31 mouse cellular contexts compared by ENCODE assay signal in genomic region chr2:44817787-44818186, GRCm38 (mm10).
DNase-seq lines count a peak whose midpoint lies in the region; ATAC-seq and TF ChIP-seq lines count a peak whose summit lies in the region.
"Had no signal": no experiment of that assay in that cellular context is flagged by ENCODE, and none has a peak within 500 bp of the region (broad histone marks: within the 10 kb centered on the region; RNA-seq: fewer than 3 reads in every experiment).

No protein-coding gene starts in this region.

- H3K27ac ChIP-seq in CH12.LX (ENCODE audit: insufficient read depth, low read depth) = no peak overlapping the region
- H3K27ac ChIP-seq: embryonic facial prominence, embryonic 10.5 days; embryonic facial prominence, embryonic 13.5 days; forebrain, embryonic 12.5 days; forebrain, embryonic 15.5 days; heart, embryonic 15.5 days; hindbrain, embryonic 10.5 days; hindbrain, embryonic 13.5 days had no signal

- in situ Hi-C loops in CH12.LX (cut with MboI; ENCODE audit: low pct_ligation_motif_present, low pct_unique_long_range_greater_than_20kb, low sequenced_read_pairs) = no loop called here

- DNase-seq in lung, postnatal 36 days = peak; percentile 1
- DNase-seq in lung, adult 2 months = no peak
- peak; percentile 63 for DNase-seq in CH12.LX (ENCODE audit: extremely low read depth)
- peak; percentile 25 for DNase-seq in splenic B cell, adult 2 months (ENCODE audit: low read depth, low spot score)
- no peak for DNase-seq in adrenal gland, postnatal 4 days (ENCODE audit: low spot score in 2 of 2)
- DNase-seq in yolk sac, embryonic 10.5 days (ENCODE audit: low spot score) = no peak
- DNase-seq: adrenal gland, postnatal 10 days; adrenal gland, postnatal 36 days; cerebellum, adult 11 months; cerebellum, adult 2 months; cerebellum, adult 9-11 months; cerebellum, postnatal 25 days; embryo, embryonic 11 days; gastrocnemius, postnatal 10 days; gastrocnemius, postnatal 36 days; heart, adult 18-20 months; heart, postnatal 10 days; heart, postnatal 36 days had no signal

- TF ChIP-seq CTCF in lung, adult 2 months (IDR thresholded peaks at IDR 0.05; ENCODE audit: insufficient read depth, low read length) = no peak
- no peak for TF ChIP-seq CTCF in CH12.LX (conservative IDR thresholded peaks at IDR 0.05 in 1 of 2, IDR thresholded peaks at IDR 0.05 in 1 of 2; ENCODE audit: low read depth in 2 of 2, low read length in 2 of 2)

- peaks cover 2% of the 10 kb centered on the region; the same call in 1 of the 2 replicates for H3K79me2 ChIP-seq in CH12.LX (replicated peaks; ENCODE audit: control insufficient read depth, extremely low read depth, insufficient read depth, poor library complexity, severe bottlenecking)

- H3K4me1 ChIP-seq in lung, adult 2 months (ENCODE audit: control insufficient read depth, insufficient read depth, low read length) = no peaks in the 10 kb centered on the region
- H3K4me1 ChIP-seq in CH12.LX (ENCODE audit: control insufficient read depth in 1 of 2, insufficient read depth in 2 of 2) = peaks cover 7 to 8% of the 10 kb centered on the region in 2 experiments
- H3K4me1 ChIP-seq: embryonic facial prominence, embryonic 10.5 days; embryonic facial prominence, embryonic 13.5 days; forebrain, embryonic 12.5 days; forebrain, embryonic 15.5 days; heart, embryonic 12.5 days; heart, embryonic 15.5 days; hindbrain, embryonic 10.5 days; hindbrain, embryonic 13.5 days had no signal

- TF ChIP-seq EP300 in CH12.LX (IDR thresholded peaks at IDR 0.05; ENCODE audit: low read length) = peak; percentile 56; the same call in 1 of the 2 replicates

- peak; percentile 74 for ATAC-seq in granulocyte monocyte progenitor cell, adult 5-6 weeks (replicated peaks; ENCODE audit: poor library complexity, severe bottlenecking)
- ATAC-seq: CD4-positive, CD25-positive, alpha-beta regulatory T cell, adult 4 months; forebrain, embryonic 15.5 days; hindbrain, embryonic 16.5 days; Patski had no signal

- no peak for TF ChIP-seq POLR2A in lung, adult 2 months (IDR thresholded peaks at IDR 0.05; ENCODE audit: borderline replicate concordance, extremely low read depth, low read depth, low read length)
- TF ChIP-seq POLR2A in CH12.LX (IDR thresholded peaks at IDR 0.05; ENCODE audit: low read depth, low read length) = no peak

- no peaks in the 10 kb centered on the region for H3K9me3 ChIP-seq in CH12.LX (replicated peaks; ENCODE audit: low read length)
- H3K9me3 ChIP-seq: embryonic facial prominence, embryonic 10.5 days; embryonic facial prominence, embryonic 13.5 days; forebrain, embryonic 12.5 days; forebrain, embryonic 15.5 days; heart, embryonic 12.5 days; heart, embryonic 15.5 days; hindbrain, embryonic 10.5 days; hindbrain, embryonic 13.5 days had no signal

- dilution Hi-C loops in CH12.LX (cut with MboI; ENCODE audit: extremely low pct_ligation_motif_present, extremely low pct_unique_long_range_greater_than_20kb, low sequenced_read_pairs) = no loop called here

- H3K36me3 ChIP-seq in CH12.LX (replicated peaks in 1 of 2; ENCODE audit: control insufficient read depth in 1 of 2, insufficient read depth in 1 of 2, low read length in 1 of 2) = peaks cover 0 to 2% of the 10 kb centered on the region in 2 experiments
- no peaks in the 10 kb centered on the region for H3K36me3 ChIP-seq in splenic B cell, adult 2 months (ENCODE audit: control insufficient read depth, insufficient read depth, low read length, poor library complexity, severe bottlenecking)
- H3K36me3 ChIP-seq: embryonic facial prominence, embryonic 10.5 days; embryonic facial prominence, embryonic 13.5 days; forebrain, embryonic 12.5 days; forebrain, embryonic 15.5 days; heart, embryonic 12.5 days; heart, embryonic 15.5 days; hindbrain, embryonic 10.5 days; hindbrain, embryonic 13.5 days had no signal

- no peak overlapping the region for H3K4me3 ChIP-seq in lung, adult 2 months (replicated peaks; ENCODE audit: extremely low read depth, low read depth, low read length)
- no peak overlapping the region for H3K4me3 ChIP-seq in CH12.LX (replicated peaks in 1 of 3; ENCODE audit: low read depth in 2 of 3, low read length in 2 of 3, poor library complexity in 1 of 3)
- H3K4me3 ChIP-seq: embryonic facial prominence, embryonic 10.5 days; embryonic facial prominence, embryonic 13.5 days; erythroblast, embryonic 14.5 days; forebrain, embryonic 12.5 days; forebrain, embryonic 15.5 days; heart, embryonic 12.5 days; heart, embryonic 15.5 days; hindbrain, embryonic 10.5 days; hindbrain, embryonic 13.5 days had no signal

- no peak overlapping the region for H3K9ac ChIP-seq in CH12.LX (ENCODE audit: insufficient read depth, low read depth)
- H3K9ac ChIP-seq: embryonic facial prominence, embryonic 13.5 days; forebrain, embryonic 12.5 days; forebrain, embryonic 15.5 days; heart, embryonic 12.5 days; heart, embryonic 15.5 days; hindbrain, embryonic 13.5 days had no signal

- H3K4me2 ChIP-seq in CH12.LX (ENCODE audit: insufficient read depth, low read depth, poor library complexity, severe bottlenecking) = no peak overlapping the region
- H3K4me2 ChIP-seq: embryonic facial prominence, embryonic 13.5 days; forebrain, embryonic 12.5 days; forebrain, embryonic 15.5 days; heart, embryonic 12.5 days; heart, embryonic 15.5 days; hindbrain, embryonic 13.5 days had no signal

- no peak for TF ChIP-seq RAD21 in CH12.LX (IDR thresholded peaks at IDR 0.05; ENCODE audit: low read depth, low read length)

- no peaks in the 10 kb centered on the region for H3K27me3 ChIP-seq in CH12.LX (replicated peaks)
- H3K27me3 ChIP-seq in splenic B cell, adult 2 months (ENCODE audit: control insufficient read depth, insufficient read depth, low read length, poor library complexity, severe bottlenecking) = no peaks in the 10 kb centered on the region
- H3K27me3 ChIP-seq: embryonic facial prominence, embryonic 13.5 days; forebrain, embryonic 12.5 days; forebrain, embryonic 15.5 days; heart, embryonic 12.5 days; heart, embryonic 15.5 days; hindbrain, embryonic 13.5 days; Patski had no signal

TF ChIP-seq in CH12.LX, 34 proteins besides CTCF, POLR2A, EP300 and RAD21:
- TF ChIP-seq ETS1 (conservative IDR thresholded peaks at IDR 0.05; ENCODE audit: low read depth, low read length) = no peak
- TF ChIP-seq ZMIZ1 (IDR thresholded peaks at IDR 0.05; ENCODE audit: low read depth, low read length) = no peak
- 0 out of 2 replicates have a peak, but pooled peaks have one; percentile 36 for TF ChIP-seq SIN3A (IDR thresholded peaks at IDR 0.05; ENCODE audit: low read length)
- no peak for TF ChIP-seq NRF1 (IDR thresholded peaks at IDR 0.05; ENCODE audit: low read depth, low read length)
- TF ChIP-seq POLR2AphosphoS2 (IDR thresholded peaks at IDR 0.05; ENCODE audit: low read depth, low read length) = no peak
- TF ChIP-seq MAX (IDR thresholded peaks at IDR 0.05; ENCODE audit: low read length) = 0 out of 2 replicates have a peak, but pooled peaks have one; percentile 31
- TF ChIP-seq RCOR1 (conservative IDR thresholded peaks at IDR 0.05; ENCODE audit: low read depth, low read length) = no peak
- peak; percentile 54; the same call in 1 of the 2 replicates for TF ChIP-seq IRF4 (IDR thresholded peaks at IDR 0.05; ENCODE audit: low read depth, low read length)
- 0 out of 2 replicates have a peak, but pooled peaks have one; percentile 19 for TF ChIP-seq TCF12 (IDR thresholded peaks at IDR 0.05; ENCODE audit: low read depth, low read length)
- 0 out of 2 replicates have a peak, but pooled peaks have one; percentile 25 for TF ChIP-seq ELF1 (IDR thresholded peaks at IDR 0.05; ENCODE audit: low read depth, low read length)
- TF ChIP-seq CHD2 (IDR thresholded peaks at IDR 0.05; ENCODE audit: low read length) = peak; percentile 68

Comparison
In these comparisons a context has a peak if more than half of its experiments do, and no peak if none do; other contexts are left out.
1. DNase-seq: peak in lung, postnatal 36 days (single experiment), CH12.LX (single experiment) and splenic B cell, adult 2 months (single experiment); none in lung, adult 2 months (single experiment), adrenal gland, postnatal 4 days (0 of 2) and yolk sac, embryonic 10.5 days (single experiment).